In genomic region chr3:104793871-104794828, GRCm38 (mm10) we compare ENCODE assay signal across 8 mouse cellular contexts. TPM values are rescaled to one million over a fixed set of nuclear protein-coding genes. Genes with fewer than 3 reads are reported as not detected.
DNase-seq lines count a peak whose midpoint lies in the region; ATAC-seq lines count a peak whose summit lies in the region.

No protein-coding gene starts in this region.

- ATAC-seq in forebrain, embryonic 14.5 days: peak; percentile 90
- ATAC-seq in neural tube, embryonic 14.5 days (ENCODE audit: low read depth): peak; percentile 81

- intact Hi-C loops in heart, postnatal 25 days (cut with DNase I): no loop called here

- H3K4me1 ChIP-seq in forebrain, embryonic 14.5 days (ENCODE audit: control insufficient read depth, insufficient read depth, low read length): peaks cover 18% of the 10 kb centered on the region; the same call in 1 of the 2 replicates
- H3K4me1 ChIP-seq in neural tube, embryonic 14.5 days (ENCODE audit: control insufficient read depth, insufficient read depth, low read length): peaks cover 6% of the 10 kb centered on the region; the same call in 1 of the 2 replicates

- peak; percentile 39 to 40 for DNase-seq in B cell, adult 2 months
- DNase-seq in adrenal gland, adult 18-20 months (ENCODE audit: low spot score in 2 of 2): peak; percentile 75 to 85
- DNase-seq in forebrain, embryonic 14.5 days (ENCODE audit: low spot score): peak; percentile 93
- peak; percentile 92 for DNase-seq in heart, postnatal 25 days (ENCODE audit: low spot score)
- DNase-seq in layer of hippocampus, adult 11-12 months (ENCODE audit: low spot score): peak; percentile 89
- DNase-seq in lung, adult 18-20 months: peak; percentile 93 to 95
- peak; percentile 76 to 88 for DNase-seq in urinary bladder, postnatal 36 days (ENCODE audit: low spot score in 2 of 2)

- peak overlapping the region; percentile 60; the same call in 1 of the 2 replicates for H3K27ac ChIP-seq in forebrain, embryonic 14.5 days (ENCODE audit: low read depth, low read length)
- H3K27ac ChIP-seq in neural tube, embryonic 14.5 days (ENCODE audit: low read depth, low read length): peak overlapping the region; percentile 60

- no peak overlapping the region for H3K4me3 ChIP-seq in forebrain, embryonic 14.5 days (ENCODE audit: low read depth, low read length)
- H3K4me3 ChIP-seq in neural tube, embryonic 14.5 days (ENCODE audit: low read depth, low read length): no peak overlapping the region

- H3K4me2 ChIP-seq in forebrain, embryonic 14.5 days (ENCODE audit: low read length): no peak overlapping the region
- H3K4me2 ChIP-seq in neural tube, embryonic 14.5 days (ENCODE audit: low read depth, low read length): no peak overlapping the region

- H3K36me3 ChIP-seq in forebrain, embryonic 14.5 days (ENCODE audit: control insufficient read depth, insufficient read depth, low read length): peaks cover 16% of the 10 kb centered on the region; the same call in 1 of the 2 replicates
- no peaks in the 10 kb centered on the region for H3K36me3 ChIP-seq in neural tube, embryonic 14.5 days (ENCODE audit: control insufficient read depth, insufficient read depth, low read length)

- H3K9ac ChIP-seq in forebrain, embryonic 14.5 days (ENCODE audit: low read length): no peak overlapping the region
- H3K9ac ChIP-seq in neural tube, embryonic 14.5 days (replicated peaks; ENCODE audit: low read depth, low read length): no peak overlapping the region

- no peaks in the 10 kb centered on the region for H3K9me3 ChIP-seq in forebrain, embryonic 14.5 days (replicated peaks; ENCODE audit: control insufficient read depth, low read length)
- no peaks in the 10 kb centered on the region for H3K9me3 ChIP-seq in neural tube, embryonic 14.5 days (ENCODE audit: control insufficient read depth, low read length)

- no peaks in the 10 kb centered on the region for H3K27me3 ChIP-seq in forebrain, embryonic 14.5 days (replicated peaks; ENCODE audit: control insufficient read depth, insufficient read depth, low read length)
- no peaks in the 10 kb centered on the region for H3K27me3 ChIP-seq in neural tube, embryonic 14.5 days (ENCODE audit: control insufficient read depth, insufficient read depth, low read length)

- WGBS in forebrain, embryonic 14.5 days: 45% methylated on average over 20 of the region's 20 CpGs
- WGBS in neural tube, embryonic 14.5 days: 56% methylated on average over 20 of the region's 20 CpGs

RNA-seq across cellular contexts. Expression of gene Rhoc, which starts 6.0 kb away (rescaled TPM):
- 100 to 1,000 TPM; 105 to 116 TPM for total RNA-seq in adrenal gland, adult 18-20 months (2021)
- polyA plus RNA-seq in forebrain, embryonic 14.5 days (2014; fragmentation: Nextera tagmentation; extraction: Ambion mirVana): 53.3 and 62.4 TPM in 2 replicates
- total RNA-seq in heart, postnatal 25 days (2021): 100 to 1,000 TPM in 1 of 2 experiments, 10 to 100 TPM in 1; 96.9 to 108 TPM
- polyA plus RNA-seq in neural tube, embryonic 14.5 days (2014; fragmentation: Nextera tagmentation; extraction: Ambion mirVana): 40.1 and 64.1 TPM in 2 replicates

RNA-seq across cellular contexts. Expression of gene Fam19a3, which starts 12.5 kb away (rescaled TPM):
- total RNA-seq in adrenal gland, adult 18-20 months (2021): 1 to 10 TPM in 1 of 2 experiments, under 1 TPM in 1; 0.60 to 1.2 TPM
- polyA plus RNA-seq in forebrain, embryonic 14.5 days (2014; fragmentation: Nextera tagmentation; extraction: Ambion mirVana): 0.05 and 0.06 TPM in 2 replicates
- total RNA-seq in heart, postnatal 25 days (2021): 1 to 10 TPM; 2.5 to 3.0 TPM
- polyA plus RNA-seq in neural tube, embryonic 14.5 days (2014; fragmentation: Nextera tagmentation; extraction: Ambion mirVana): 0.06 TPM in 1 of 2 replicates, not detected in the other

RNA-seq across cellular contexts. Expression of gene Ppm1j, which starts 13.3 kb away (rescaled TPM):
- 1 to 10 TPM; 2.9 to 4.6 TPM for total RNA-seq in adrenal gland, adult 18-20 months (2021)
- 0.62 and 0.69 TPM in 2 replicates for polyA plus RNA-seq in forebrain, embryonic 14.5 days (2014; fragmentation: Nextera tagmentation; extraction: Ambion mirVana)
- total RNA-seq in heart, postnatal 25 days (2021): 10 to 100 TPM; 22.4 to 26.6 TPM
- 0.23 and 3.1 TPM in 2 replicates for polyA plus RNA-seq in neural tube, embryonic 14.5 days (2014; fragmentation: Nextera tagmentation; extraction: Ambion mirVana)

RNA-seq across cellular contexts. Expression of gene Mov10, which starts 24.2 kb away (rescaled TPM):
- 10 to 100 TPM in 1 of 2 experiments, 1 to 10 TPM in 1; 9.0 to 15.0 TPM for total RNA-seq in adrenal gland, adult 18-20 months (2021)
- 4.7 and 4.9 TPM in 2 replicates for polyA plus RNA-seq in forebrain, embryonic 14.5 days (2014; fragmentation: Nextera tagmentation; extraction: Ambion mirVana)
- total RNA-seq in heart, postnatal 25 days (2021): 1 to 10 TPM; 6.2 to 6.3 TPM
- 3.8 and 7.4 TPM in 2 replicates for polyA plus RNA-seq in neural tube, embryonic 14.5 days (2014; fragmentation: Nextera tagmentation; extraction: Ambion mirVana)

Comparison
In these comparisons a context has a peak if more than half of its experiments do, and no peak if none do; other contexts are left out.
1. DNase-seq: peak in every context shown above with its lines; median percentile 94 in lung, adult 18-20 months; 93 in forebrain, embryonic 14.5 days; 92 in heart, postnatal 25 days; 89 in layer of hippocampus, adult 11-12 months; 82 in urinary bladder, postnatal 36 days; 80 in adrenal gland, adult 18-20 months; 40 in B cell, adult 2 months.
2. RNA of gene Ppm1j, which starts 13.3 kb away (total RNA-seq): 22.4 to 26.6 TPM in heart, postnatal 25 days; 2.9 to 4.6 TPM in adrenal gland, adult 18-20 months; every median in the first group is over 4 times any median in the second.